Mouse (Mus musculus): ENCODE results near the gene Nfia.

GRCm38 (mm10) chr4:97869451-97869850 is 96.9 kb downstream of the Nfia start:
- TF ChIP-seq GATA1 (IDR thresholded peaks at IDR 0.05; ENCODE audit: borderline replicate concordance, low read length) (no peak), FLI1 (IDR thresholded peaks at IDR 0.05; ENCODE audit: low read length) (no peak)
